Mouse (Mus musculus) cerebral cortex, adult 2 months (tissue): ENCODE data around the gene Ahcy.

ENCODE experiments used
- WGBS: fragments of 180-500 bp; shearing (Covaris S2); methylation state at CpG from one replicate; pipeline ENCODE4 v1.1.7; 2018; 5-methylcytosine and 5-hydroxymethylcytosine counted together

Gene Ahcy

GRCm38 (mm10) chr2:155073978-155074765, at the start of gene Ahcy:
TSS of gene Ahcy (minus strand) at chr2:155074497.
- 1% methylated on average over 56 of the region's 56 CpGs for WGBS

GRCm38 (mm10) chr2:155115216-155115830, 41.0 kb upstream of the Ahcy start:
- 72% methylated on average over 7 of the region's 7 CpGs for WGBS

- WGBS: 76% methylated on average over 9 of the region's 9 CpGs
Measured at GRCm38 (mm10) chr2:155107276-155107675, 33.0 kb upstream of the Ahcy start.

- 87% methylated on average over 6 of the region's 6 CpGs for WGBS
Measured at GRCm38 (mm10) chr2:155103607-155104006, 29.3 kb upstream of the Ahcy start.

GRCm38 (mm10) chr2:155101761-155102181, 27.5 kb upstream of the Ahcy start:
- 81% methylated on average over 6 of the region's 6 CpGs for WGBS

GRCm38 (mm10) chr2:155100796-155101259, 26.5 kb upstream of the Ahcy start:
- WGBS: 76% methylated on average over 3 of the region's 3 CpGs

- 84% methylated on average over 14 of the region's 14 CpGs for WGBS
Measured at GRCm38 (mm10) chr2:155099994-155100795, 25.9 kb upstream of the Ahcy start.

GRCm38 (mm10) chr2:155099421-155099820, 25.1 kb upstream of the Ahcy start:
- WGBS: 60% methylated on average over 7 of the region's 7 CpGs

GRCm38 (mm10) chr2:155098720-155099380, 24.6 kb upstream of the Ahcy start:
- WGBS: 75% methylated on average over 9 of the region's 9 CpGs

- WGBS: 72% methylated on average over 4 of the region's 4 CpGs
Measured at GRCm38 (mm10) chr2:155093418-155093817, 19.1 kb upstream of the Ahcy start.

- 93% methylated on average over 3 of the region's 3 CpGs for WGBS
Measured at GRCm38 (mm10) chr2:155091743-155092075, 17.4 kb upstream of the Ahcy start.

GRCm38 (mm10) chr2:155090909-155091742, 16.8 kb upstream of the Ahcy start:
- WGBS: 69% methylated on average over 13 of the region's 13 CpGs

- WGBS: 85% methylated on average over 6 of the region's 6 CpGs
Measured at GRCm38 (mm10) chr2:155088264-155088663, 14.0 kb upstream of the Ahcy start.

GRCm38 (mm10) chr2:155086328-155086727, 12.0 kb upstream of the Ahcy start:
- WGBS: 92% methylated on average over 5 of the region's 5 CpGs

GRCm38 (mm10) chr2:155084546-155084945, 10.2 kb upstream of the Ahcy start:
- WGBS: 88% methylated on average over 5 of the region's 5 CpGs

GRCm38 (mm10) chr2:155082121-155082803, 8.0 kb upstream of the Ahcy start:
- 28% methylated on average over 8 of the region's 8 CpGs for WGBS

GRCm38 (mm10) chr2:155081056-155081455, 6.8 kb upstream of the Ahcy start:
- WGBS: 89% methylated on average over 3 of the region's 3 CpGs

- whole genome bisulfite sequencing: 73% methylated on average over 4 of the region's 4 CpGs
Measured at GRCm38 (mm10) chr2:155080179-155080530, 5.9 kb upstream of the Ahcy start.

- WGBS: 40% methylated on average over 7 of the region's 7 CpGs
Measured at GRCm38 (mm10) chr2:155079500-155080178, 5.3 kb upstream of the Ahcy start.

- WGBS: 91% methylated on average over 6 of the region's 6 CpGs
Measured at GRCm38 (mm10) chr2:155075649-155076048, 1.4 kb upstream of the Ahcy start.
